Mouse (Mus musculus): ENCODE results near the gene Snapc3.
A peak's percentile ranks its signal among the peaks of the same experiment; 100 is the strongest.
"Not testable (repeated sequence)": the region's sequence is repeated elsewhere in the genome, so short reads cannot be mapped to it uniquely, and the experiment has no call there.

The Snapc3 gene

GRCm38 (mm10) chr4:83500154-83501036 lies 82.9 kb downstream of the Snapc3 start:
- peak; percentile 68 for DNase-seq (ENCODE audit: low read depth, low spot score)

GRCm38 (mm10) chr4:83501037-83501430 lies 83.5 kb downstream of the Snapc3 start:
- no peak for DNase-seq (ENCODE audit: low read depth, low spot score)

- DNase-seq (ENCODE audit: low read depth, low spot score), result no peak
Measured at GRCm38 (mm10) chr4:83509600-83509999, 92.1 kb downstream of the Snapc3 start.

- DNase-seq (ENCODE audit: low read depth, low spot score), result no peak
Measured at GRCm38 (mm10) chr4:83511083-83511482, 93.6 kb downstream of the Snapc3 start.

GRCm38 (mm10) chr4:83512217-83512616 lies 94.7 kb downstream of the Snapc3 start:
- no peak for DNase-seq (ENCODE audit: low read depth, low spot score)

GRCm38 (mm10) chr4:83512644-83513043 lies 95.1 kb downstream of the Snapc3 start:
- no peak for DNase-seq (ENCODE audit: low read depth, low spot score)

- no peak for DNase-seq (ENCODE audit: low read depth, low spot score)
Measured at GRCm38 (mm10) chr4:83514183-83514582, 96.7 kb downstream of the Snapc3 start.

- peak; percentile 76 for DNase-seq (ENCODE audit: low read depth, low spot score)
Measured at GRCm38 (mm10) chr4:83514976-83515669, 97.6 kb downstream of the Snapc3 start.

- not testable (repeated sequence) for DNase-seq (ENCODE audit: low read depth, low spot score)
Measured at GRCm38 (mm10) chr4:83516144-83516543, 98.6 kb downstream of the Snapc3 start.

Measured in brain, adult 2 months (tissue).